Mouse (Mus musculus) neural tube, embryonic 15.5 days (tissue): ENCODE data around the gene Zbtb8a. TPM values are rescaled to one million over a fixed set of nuclear protein-coding genes. Genes with fewer than 3 reads are reported as not detected.

ENCODE experiments used
- ATAC-seq: fragments of 200-750 bp; cut with Nextera tagmentation; 2 replicates; pipeline ENCODE4 v1.8.0; 2017; ENCODE audit warnings: mild to moderate bottlenecking, moderate TSS enrichment, moderate library complexity; ENCODE audit not compliant: low FRiP score
- H3K27ac ChIP-seq: fragments of 300-500 bp; sonication (generic); replicated peaks from 2 replicates; pipeline ENCODE4 v1.5.1; 2015; ENCODE audit warnings: mild to moderate bottlenecking, inconsistent platforms
- H3K27me3 ChIP-seq: fragments of 300-500 bp; sonication (generic); replicated peaks from 2 replicates; pipeline ENCODE4 v1.6.1; 2015; ENCODE audit warnings: inconsistent platforms
- H3K36me3 ChIP-seq: fragments of 300-500 bp; sonication (generic); 2 replicates; pipeline ENCODE4 v1.6.1; 2015; ENCODE audit warnings: inconsistent platforms
- H3K4me1 ChIP-seq: fragments of 300-500 bp; sonication (generic); 2 replicates; pipeline ENCODE4 v1.6.1; 2015; ENCODE audit warnings: inconsistent platforms
- H3K4me2 ChIP-seq: fragments of 300-500 bp; sonication (generic); 2 replicates; pipeline ENCODE4 v1.6.1; 2015; ENCODE audit warnings: inconsistent platforms, mild to moderate bottlenecking, moderate library complexity
- H3K4me3 ChIP-seq: fragments of 300-500 bp; sonication (generic); replicated peaks from 2 replicates; pipeline ENCODE4 v1.5.1; 2015; ENCODE audit warnings: mild to moderate bottlenecking, inconsistent platforms
- H3K9ac ChIP-seq: fragments of 300-500 bp; sonication (generic); replicated peaks from 2 replicates; pipeline ENCODE4 v1.6.1; 2015; ENCODE audit warnings: mild to moderate bottlenecking, inconsistent platforms
- H3K9me3 ChIP-seq: fragments of 300-500 bp; sonication (generic); replicated peaks from 2 replicates; pipeline ENCODE4 v1.6.1; 2016; ENCODE audit warnings: inconsistent platforms
- WGBS: fragments of 180-500 bp; shearing (Covaris S2); methylation state at CpG from one replicate; pipeline ENCODE4 v1.1.7; 2015; ENCODE audit warnings: mixed read lengths; 5-methylcytosine and 5-hydroxymethylcytosine counted together
- polyA plus RNA-seq: library from polyadenylated mRNA; unstranded; fragments of >200 nt; fragmentation: Nextera tagmentation; extraction: Ambion mirVana; gene quantifications from 2 replicates; pipeline ENCODE4 v1.2.1, GENCODE M21; 2015

The Zbtb8a gene
- polyA plus RNA-seq, 1 experiment from 2014 or later: 20.2 TPM

DNA sequence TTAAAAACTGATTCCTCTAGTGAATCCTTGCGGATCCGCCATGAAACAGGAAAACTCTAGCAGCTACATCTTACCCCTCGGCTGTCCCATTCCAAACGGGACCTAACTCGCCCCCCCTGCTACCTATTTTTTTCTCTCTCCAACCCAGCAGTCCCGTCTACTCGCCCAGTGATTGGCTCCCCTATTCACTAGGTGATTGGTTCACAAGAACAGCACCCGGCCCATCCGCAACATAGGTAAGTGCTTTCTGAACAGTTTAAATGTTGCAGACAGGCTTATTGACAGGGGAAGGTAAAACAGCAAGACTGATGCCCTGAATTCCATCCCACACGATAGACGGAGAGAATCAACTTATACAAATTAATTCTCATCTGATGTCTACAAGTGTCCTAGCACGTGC, 24.7 kb downstream of the Zbtb8a start:
- ATAC-seq: no peak

DNA sequence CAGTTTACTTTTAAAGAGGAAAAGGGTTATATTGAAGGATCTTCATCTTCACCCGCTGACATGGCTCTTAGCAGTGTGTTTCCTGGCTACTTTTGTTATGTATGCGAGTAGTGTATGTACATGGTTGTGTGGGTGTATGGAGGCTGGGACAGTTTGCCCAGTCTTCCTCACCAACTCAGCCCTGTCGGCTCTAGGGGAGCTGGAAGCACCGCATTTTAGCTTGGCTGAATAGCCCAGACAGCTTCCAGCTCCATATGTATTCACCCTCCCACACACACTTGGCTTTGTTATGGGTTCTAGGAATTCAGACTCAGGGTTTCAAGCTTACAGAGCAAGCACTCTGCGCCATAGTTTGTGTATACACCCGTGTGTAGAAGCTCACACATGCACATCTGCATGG, 26.8 kb downstream of the Zbtb8a start:
- H3K4me1 ChIP-seq: no peaks in the 10 kb centered on the region
- H3K9me3 ChIP-seq: no peaks in the 10 kb centered on the region
- 83% methylated on average over 6 of the region's 6 CpGs for WGBS
- no peak overlapping the region for H3K9ac ChIP-seq
- no peak for ATAC-seq
- H3K27me3 ChIP-seq: no peaks in the 10 kb centered on the region
- H3K4me2 ChIP-seq: no peak overlapping the region
- no peak overlapping the region for H3K27ac ChIP-seq
- H3K4me3 ChIP-seq: no peak overlapping the region
- H3K36me3 ChIP-seq: peaks cover 36% of the 10 kb centered on the region

More for the DNA sequence above, 24.7 kb downstream of the Zbtb8a start:
- Histone ChIP-seq H3K4me1 (no peaks in the 10 kb centered on the region), H3K27me3 (no peaks in the 10 kb centered on the region), H3K4me2 (no peak overlapping the region), H3K4me3 (no peak overlapping the region), H3K27ac (no peak overlapping the region), H3K9ac (no peak overlapping the region), H3K36me3 (peaks cover 49% of the 10 kb centered on the region), H3K9me3 (no peaks in the 10 kb centered on the region)
- whole genome bisulfite sequencing: 89% methylated on average over 12 of the region's 12 CpGs

DNA sequence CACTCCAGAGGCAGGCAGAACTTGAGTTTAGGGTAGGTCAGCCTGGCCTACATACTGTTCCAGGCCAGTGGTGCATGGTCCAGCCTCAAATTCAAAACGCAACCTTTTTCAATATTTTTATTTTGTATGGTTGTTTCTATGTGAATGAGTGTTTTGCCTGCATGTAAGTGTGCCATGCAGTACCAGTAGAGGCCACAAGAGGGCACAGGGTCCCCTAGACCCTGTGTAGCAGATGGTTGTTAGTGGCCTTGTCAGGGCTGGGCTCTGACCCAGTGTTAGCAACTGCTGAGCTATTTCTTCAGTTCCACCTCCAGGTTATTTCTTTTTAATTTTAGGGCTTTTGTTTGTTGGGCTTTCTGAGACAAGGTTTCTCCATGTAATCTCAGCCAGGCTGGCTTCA, 27.3 kb downstream of the Zbtb8a start:
- no peak overlapping the region for H3K4me3 ChIP-seq
- no peaks in the 10 kb centered on the region for H3K9me3 ChIP-seq
- peak; percentile 70; the same call in 1 of the 2 replicates for ATAC-seq
- no peaks in the 10 kb centered on the region for H3K27me3 ChIP-seq
- H3K9ac ChIP-seq: no peak overlapping the region
- H3K27ac ChIP-seq: no peak overlapping the region
- H3K4me1 ChIP-seq: no peaks in the 10 kb centered on the region
- peaks cover 36% of the 10 kb centered on the region for H3K36me3 ChIP-seq
- WGBS: 16% methylated on average over 1 of the region's 1 CpGs
- H3K4me2 ChIP-seq: no peak overlapping the region

DNA sequence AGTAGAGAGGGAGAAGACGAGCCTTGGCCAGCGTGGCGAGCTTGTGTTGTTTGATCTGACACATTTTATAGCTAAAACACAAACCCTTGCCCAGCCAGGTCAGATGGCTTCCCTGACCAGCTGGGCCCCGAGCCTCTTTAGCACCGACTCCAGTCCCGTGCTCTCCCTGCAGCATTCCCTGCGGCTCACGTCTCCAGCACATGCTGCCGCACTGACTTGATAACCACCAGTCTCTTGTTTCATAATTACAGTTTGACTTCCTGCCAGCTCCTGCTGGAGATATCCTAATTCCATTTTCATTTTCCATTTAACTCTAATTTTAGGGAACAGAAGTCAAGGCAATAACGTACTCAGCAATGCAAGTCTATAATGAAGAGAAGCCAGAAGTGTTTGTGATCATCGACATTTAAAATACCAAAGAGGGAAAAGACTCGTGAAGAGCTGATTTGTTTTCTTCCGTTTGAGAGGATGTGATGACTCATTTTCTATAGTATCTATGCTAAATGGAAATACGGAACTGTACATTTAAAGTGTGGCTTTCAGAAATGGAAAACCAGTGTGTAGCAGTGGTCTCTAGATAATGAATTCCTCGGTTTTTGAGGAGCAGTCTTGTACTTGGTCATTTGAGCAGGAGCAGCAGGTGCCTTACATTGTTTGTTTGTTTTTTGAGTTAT, 31.3 kb downstream of the Zbtb8a start:
- H3K9me3 ChIP-seq: no peaks in the 10 kb centered on the region
- peaks cover 34% of the 10 kb centered on the region for H3K36me3 ChIP-seq
- H3K27ac ChIP-seq: no peak overlapping the region
- H3K4me2 ChIP-seq: no peak overlapping the region
- no peak overlapping the region for H3K9ac ChIP-seq
- 83% methylated on average over 15 of the region's 15 CpGs for WGBS
- H3K4me1 ChIP-seq: no peaks in the 10 kb centered on the region
- no peak for ATAC-seq
- H3K27me3 ChIP-seq: no peaks in the 10 kb centered on the region
- no peak overlapping the region for H3K4me3 ChIP-seq

GRCm38 (mm10) chr4:129342705-129343104, 35.2 kb downstream of the Zbtb8a start:
- no peak overlapping the region for H3K4me2 ChIP-seq
- no peak for ATAC-seq
- peaks cover 2% of the 10 kb centered on the region; the same call in 1 of the 2 replicates for H3K4me1 ChIP-seq
- no peaks in the 10 kb centered on the region for H3K9me3 ChIP-seq
- H3K27me3 ChIP-seq: no peaks in the 10 kb centered on the region
- H3K4me3 ChIP-seq: no peak overlapping the region
- peaks cover 30% of the 10 kb centered on the region for H3K36me3 ChIP-seq
- 86% methylated on average over 2 of the region's 2 CpGs for WGBS
- H3K27ac ChIP-seq: no peak overlapping the region
- no peak overlapping the region for H3K9ac ChIP-seq

- Histone ChIP-seq H3K4me2 (no peak overlapping the region), H3K4me3 (no peak overlapping the region), H3K27me3 (no peaks in the 10 kb centered on the region), H3K4me1 (peaks cover 10% of the 10 kb centered on the region; the same call in 1 of the 2 replicates), H3K27ac (no peak overlapping the region), H3K9ac (no peak overlapping the region), H3K9me3 (no peaks in the 10 kb centered on the region), H3K36me3 (peaks cover 29% of the 10 kb centered on the region)
- 96% methylated on average over 1 of the region's 1 CpGs for WGBS
- ATAC-seq: no peak
Observed at GRCm38 (mm10) chr4:129341888-129342287, 36.0 kb downstream of the Zbtb8a start.

GRCm38 (mm10) chr4:129339743-129340142, 38.2 kb downstream of the Zbtb8a start:
- Histone ChIP-seq H3K4me2 (no peak overlapping the region), H3K36me3 (peaks cover 20% of the 10 kb centered on the region), H3K27me3 (no peaks in the 10 kb centered on the region), H3K9ac (no peak overlapping the region), H3K27ac (no peak overlapping the region), H3K4me3 (no peak overlapping the region), H3K4me1 (peaks cover 16% of the 10 kb centered on the region), H3K9me3 (no peaks in the 10 kb centered on the region)
- no peak for ATAC-seq
- 100% methylated on average over 3 of the region's 3 CpGs for WGBS

DNA sequence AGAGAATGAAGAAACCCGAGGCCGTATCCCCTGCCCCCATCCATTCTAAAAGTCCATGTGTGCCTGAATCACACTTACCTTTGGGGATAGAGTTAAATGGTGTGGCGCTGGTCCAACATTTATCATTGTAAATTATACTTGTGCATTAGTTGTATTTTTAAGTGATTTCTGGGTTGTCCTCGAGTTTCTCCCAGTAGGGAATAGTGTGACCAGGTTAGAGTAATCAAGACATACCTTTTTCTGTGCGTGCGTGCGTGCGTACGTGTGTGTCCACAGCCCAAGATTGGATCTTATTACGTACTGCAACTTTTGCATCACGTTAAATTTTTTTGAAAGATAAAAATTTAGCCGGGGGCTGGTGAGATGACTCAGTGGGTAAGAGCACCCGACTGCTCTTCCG, 41.6 kb downstream of the Zbtb8a start:
- H3K9me3 ChIP-seq: no peaks in the 10 kb centered on the region
- peak overlapping the region; percentile 100 for H3K27ac ChIP-seq
- H3K9ac ChIP-seq: peak overlapping the region; percentile 51
- peak overlapping the region; percentile 86 for H3K4me2 ChIP-seq
- H3K27me3 ChIP-seq: no peaks in the 10 kb centered on the region
- peaks cover 42% of the 10 kb centered on the region for H3K4me1 ChIP-seq
- peaks cover 7% of the 10 kb centered on the region; the same call in 1 of the 2 replicates for H3K36me3 ChIP-seq
- peak overlapping the region; percentile 86 for H3K4me3 ChIP-seq
- WGBS: 53% methylated on average over 14 of the region's 14 CpGs
- ATAC-seq: no peak

DNA sequence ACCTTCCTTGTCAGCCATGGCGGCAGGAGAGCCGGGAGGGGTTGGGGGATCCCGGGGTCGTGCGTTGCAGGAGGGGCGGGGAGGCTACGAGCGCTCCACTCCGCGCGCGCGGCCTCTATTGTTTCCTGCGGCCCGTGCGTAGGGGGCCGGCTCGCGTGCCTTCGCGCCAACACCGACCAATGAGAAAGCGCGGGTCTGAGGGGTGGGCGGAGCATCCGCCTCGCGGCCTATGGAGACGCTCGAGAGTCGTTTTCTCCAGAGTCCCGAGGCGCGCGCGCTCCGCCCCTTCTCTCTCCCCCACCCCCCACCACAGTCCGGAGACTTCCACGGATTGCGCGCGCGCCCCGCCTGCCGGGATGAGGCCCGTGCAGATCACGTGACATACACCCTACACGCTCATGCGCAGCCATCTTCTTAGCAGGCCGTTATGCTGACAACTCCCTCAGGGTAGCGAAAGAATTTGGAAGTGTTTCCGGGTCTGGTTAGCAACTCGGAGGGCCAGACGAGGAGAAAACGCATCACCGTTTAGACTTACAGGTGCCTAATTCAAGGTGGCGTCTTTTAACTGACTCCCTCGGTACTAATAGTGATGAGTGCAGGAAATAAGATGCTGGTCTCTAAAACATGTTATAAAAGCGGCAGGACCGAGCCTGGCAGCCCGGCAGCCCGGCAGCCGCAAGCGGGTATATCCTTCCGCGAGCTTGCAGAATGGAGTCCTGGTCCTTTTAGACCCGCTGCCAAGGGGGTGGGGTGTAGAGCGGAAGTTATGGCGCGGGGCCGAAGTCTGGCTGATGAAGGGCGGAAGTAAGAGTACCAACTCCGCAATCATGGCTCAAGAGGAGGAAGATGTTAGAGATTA, 42.5 kb downstream of the Zbtb8a start, which contains the start of the genes Rbbp4 and Zbtb8os:
TSS of gene Rbbp4 (minus strand) at position 155 of the 859 bp plus-strand sequence.
TSS of gene Zbtb8os (plus strand) at position 480 of the 859 bp plus-strand sequence.
- H3K9ac ChIP-seq: peak within 1 kb of the TSS; percentile 95
- peak within 1 kb of the TSS; percentile 86 for H3K4me2 ChIP-seq
- peak within 1 kb of the TSS; percentile 86 for H3K4me3 ChIP-seq
- H3K27ac ChIP-seq: peak within 1 kb of the TSS; percentile 100
- H3K27me3 ChIP-seq: no peaks in the 10 kb centered on the region
- H3K36me3 ChIP-seq: peaks cover 7% of the 10 kb centered on the region; the same call in 1 of the 2 replicates
- under 1% methylated on average over 55 of the region's 73 CpGs for WGBS
- peak; percentile 99 for ATAC-seq
- peaks cover 49% of the 10 kb centered on the region for H3K4me1 ChIP-seq
- H3K9me3 ChIP-seq: no peaks in the 10 kb centered on the region

DNA sequence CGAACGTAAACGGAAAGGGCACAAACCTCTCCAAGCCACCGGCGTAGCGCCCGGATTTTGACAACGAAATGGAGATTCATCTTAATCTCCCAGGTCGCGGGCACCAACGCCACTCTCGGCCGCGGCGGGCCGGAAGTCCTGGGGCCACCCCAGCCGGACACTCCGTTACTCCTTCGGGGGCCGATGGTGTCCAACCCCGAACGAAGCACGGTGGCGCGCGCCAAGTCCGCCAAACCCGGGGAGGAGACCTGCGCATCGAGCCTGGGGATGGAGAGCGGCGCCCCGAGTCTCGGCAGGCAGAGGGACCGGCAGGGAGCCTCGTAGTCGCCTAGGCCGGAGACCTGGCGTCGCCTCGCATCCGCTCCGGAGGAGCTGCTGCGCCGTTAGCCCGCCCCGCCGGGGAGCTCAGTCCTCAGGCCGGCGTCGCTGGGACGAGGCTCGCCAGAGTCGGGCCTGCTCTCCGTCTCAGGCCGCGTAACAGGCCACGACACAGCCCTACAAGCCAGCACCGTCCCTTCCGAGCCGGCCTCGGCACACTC, 43.2 kb downstream of the Zbtb8a start:
- Histone ChIP-seq H3K36me3 (peaks cover 7% of the 10 kb centered on the region; the same call in 1 of the 2 replicates), H3K9me3 (no peaks in the 10 kb centered on the region), H3K9ac (peak overlapping the region; percentile 95), H3K27ac (peak overlapping the region; percentile 93), H3K4me1 (peaks cover 51% of the 10 kb centered on the region), H3K27me3 (no peaks in the 10 kb centered on the region), H3K4me2 (peak overlapping the region; percentile 62), H3K4me3 (peak overlapping the region; percentile 86)
- under 1% methylated on average over 58 of the region's 62 CpGs for WGBS
- ATAC-seq: no peak

DNA sequence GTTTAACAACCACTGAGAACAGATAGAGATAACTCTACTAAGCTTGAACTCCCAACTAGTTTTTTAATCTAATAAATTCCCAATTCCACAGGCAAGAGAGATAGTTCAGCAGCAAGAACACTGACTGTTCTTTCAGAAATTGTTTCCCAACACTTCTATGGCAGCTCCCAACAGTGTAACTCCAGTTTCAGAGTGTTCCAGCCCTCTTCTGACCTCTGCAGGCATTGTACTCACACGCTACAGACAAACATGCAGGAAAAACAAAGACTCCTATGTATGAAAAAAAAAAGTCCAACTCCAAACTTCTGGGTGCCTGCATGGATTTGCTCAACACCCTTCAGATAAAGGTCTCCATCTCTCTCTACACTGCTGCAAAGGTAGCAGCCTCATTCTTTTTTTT, 45.1 kb downstream of the Zbtb8a start:
- Histone ChIP-seq H3K4me3 (peak overlapping the region; percentile 86; the same call in 1 of the 2 replicates), H3K27me3 (no peaks in the 10 kb centered on the region), H3K9ac (peak overlapping the region; percentile 11; the same call in 1 of the 2 replicates), H3K4me1 (peaks cover 50% of the 10 kb centered on the region), H3K9me3 (no peaks in the 10 kb centered on the region), H3K36me3 (peaks cover 23% of the 10 kb centered on the region), H3K4me2 (peak overlapping the region; percentile 62), H3K27ac (no peak overlapping the region)
- WGBS: 37% methylated on average over 1 of the region's 1 CpGs
- ATAC-seq: no peak
